Mouse (Mus musculus) kidney, adult 18-20 months (tissue): ENCODE measurements around the gene Gdi1.
A peak's percentile ranks its signal among the peaks of the same experiment; 100 is the strongest.
"Not testable (repeated sequence)": the region's sequence is repeated elsewhere in the genome, so short reads cannot be mapped to it uniquely, and the experiment has no call there.

Source experiments
- DNase-seq: peaks from one replicate; pipeline ENCODE4 v3.0.0; 2021

Gene Gdi1

DNA sequence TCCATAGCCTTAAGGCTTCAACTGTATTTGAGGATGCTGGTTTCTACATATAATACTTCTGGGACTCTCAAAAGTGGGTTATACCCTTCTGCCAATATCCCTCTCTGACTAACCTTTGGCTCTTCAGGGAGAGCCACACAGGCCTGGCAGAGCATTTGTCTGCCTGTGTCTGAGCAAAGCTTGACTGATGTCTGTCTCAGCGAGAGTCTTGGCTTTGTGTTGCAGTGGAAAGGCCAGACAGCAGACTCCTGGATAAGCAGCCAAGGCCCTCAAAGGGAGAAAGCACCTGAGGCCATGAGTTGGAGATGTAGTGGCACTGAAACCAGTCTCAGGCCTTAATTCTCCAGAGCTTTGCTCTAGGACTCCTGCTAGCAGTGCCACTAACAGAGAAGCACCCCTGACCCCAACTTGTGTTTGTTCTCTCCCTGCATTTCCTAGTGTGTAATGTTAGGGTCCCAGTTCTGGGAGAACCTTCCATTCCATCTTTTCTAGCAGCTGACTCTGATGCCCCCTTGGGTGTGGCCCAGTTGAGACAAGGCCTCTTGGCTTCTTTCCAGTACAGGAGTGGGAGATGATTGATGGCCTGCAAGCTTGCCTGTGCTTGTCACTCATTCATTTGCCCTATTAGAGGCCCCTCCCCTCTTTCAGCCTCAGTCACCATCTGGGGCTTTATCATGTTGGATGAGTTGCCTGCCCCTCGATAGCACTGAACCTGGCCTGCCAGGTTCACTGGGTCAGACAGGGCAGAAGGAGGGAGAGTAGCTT, 25.6 kb downstream of the Gdi1 start:
- DNase-seq, result no peak

DNA sequence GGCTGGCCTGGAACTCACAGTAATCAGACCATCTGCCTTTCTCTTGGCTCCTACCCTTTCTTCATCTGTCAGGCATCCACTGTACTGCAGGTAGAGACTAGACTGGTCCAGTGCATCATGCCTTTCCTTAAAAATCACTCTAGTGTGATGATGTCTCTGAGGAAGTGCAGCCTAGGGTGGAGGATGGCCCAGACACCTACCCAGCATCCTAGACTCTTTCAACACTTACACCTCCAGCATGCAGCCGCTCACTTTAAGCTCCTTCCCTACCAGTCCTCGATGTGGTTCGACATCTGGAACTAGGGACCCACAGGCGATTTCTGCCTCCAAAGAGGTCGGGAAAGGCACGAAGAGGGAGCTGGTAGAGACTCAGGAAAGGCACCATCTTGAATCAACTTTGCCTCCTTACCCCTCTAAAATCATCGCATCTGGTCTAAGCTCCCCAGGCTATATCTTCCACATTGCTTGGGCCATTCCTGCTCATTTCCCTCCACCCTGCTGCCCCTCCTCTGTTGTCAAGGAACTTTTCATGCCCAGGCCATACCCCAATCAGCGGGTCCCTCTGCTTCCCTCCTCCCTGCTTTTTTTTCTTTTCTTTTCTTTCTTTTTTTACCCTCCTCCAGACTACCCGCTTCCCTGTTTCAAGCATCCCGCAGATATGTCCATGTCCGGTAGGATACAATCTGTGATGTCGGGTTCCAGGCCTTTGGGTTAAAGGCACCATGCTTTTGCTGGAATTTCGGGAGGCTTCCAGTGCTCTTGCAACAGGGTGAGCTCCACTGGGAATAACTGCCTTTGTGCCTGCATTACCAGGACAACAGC, 48.1 kb downstream of the Gdi1 start:
- no peak for DNase-seq

DNA sequence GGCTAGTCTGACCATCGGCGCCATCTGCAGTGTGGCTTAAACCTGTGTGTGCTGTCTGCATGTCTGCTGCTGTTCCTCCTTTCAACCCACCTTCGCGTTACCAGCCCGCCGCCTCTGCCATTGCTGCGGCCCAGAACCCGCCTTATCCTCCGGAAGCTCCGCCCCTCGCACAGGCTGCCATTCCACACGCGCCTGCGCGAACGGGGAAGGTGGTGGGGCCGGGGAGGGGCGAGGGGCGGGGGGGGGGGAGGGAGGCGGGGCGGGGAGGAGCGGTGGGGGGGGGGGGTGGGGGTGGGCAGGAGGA, 48.6 kb downstream of the Gdi1 start, which contains the start of gene Lage3:
Gene Lage3, minus strand, starts transcription at position 152 of the 304 bp plus-strand sequence.
- peak; percentile 83 for DNase-seq

DNA sequence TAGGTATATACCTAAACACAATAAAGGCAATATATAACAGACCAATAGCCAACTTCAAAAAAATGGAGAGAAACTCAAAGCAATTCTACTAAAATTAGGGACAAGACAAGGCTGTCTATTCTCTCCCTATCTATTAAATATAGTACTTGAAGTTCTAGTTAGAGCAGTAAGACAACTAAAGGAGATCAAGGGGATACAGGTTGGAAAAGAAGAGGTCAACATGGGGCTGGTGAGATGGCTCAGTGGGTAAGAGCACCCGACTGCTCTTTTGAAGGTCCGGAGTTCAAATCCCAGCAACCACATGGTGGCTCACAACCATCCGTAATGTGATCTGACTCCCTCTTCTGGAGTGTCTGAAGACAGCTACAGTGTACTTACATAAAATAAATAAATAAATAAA, 52.3 kb downstream of the Gdi1 start:
- DNase-seq, result not testable (repeated sequence)

DNA sequence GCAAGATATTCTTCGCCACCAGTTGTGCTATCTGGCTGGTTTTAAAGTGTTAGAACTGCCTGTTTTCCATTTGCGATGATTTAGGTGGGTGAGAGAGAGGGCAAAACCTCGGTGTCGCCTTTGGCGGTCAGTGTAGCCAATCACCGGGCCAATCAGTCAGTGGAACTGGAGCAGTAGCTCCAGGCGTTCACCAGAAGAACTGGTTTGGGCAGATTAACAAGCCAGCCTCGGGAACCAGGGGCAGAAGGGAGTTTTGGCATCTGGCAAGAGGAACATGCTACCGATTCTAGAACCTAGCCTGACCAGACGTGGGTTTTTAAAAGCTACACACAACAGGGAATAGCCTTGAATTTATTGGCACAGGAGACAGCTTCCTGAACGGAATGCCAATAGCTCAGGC, 54.4 kb downstream of the Gdi1 start:
- peak; percentile 16 for DNase-seq
